7 mouse cellular contexts compared by ENCODE assay signal in the genomic region with DNA sequence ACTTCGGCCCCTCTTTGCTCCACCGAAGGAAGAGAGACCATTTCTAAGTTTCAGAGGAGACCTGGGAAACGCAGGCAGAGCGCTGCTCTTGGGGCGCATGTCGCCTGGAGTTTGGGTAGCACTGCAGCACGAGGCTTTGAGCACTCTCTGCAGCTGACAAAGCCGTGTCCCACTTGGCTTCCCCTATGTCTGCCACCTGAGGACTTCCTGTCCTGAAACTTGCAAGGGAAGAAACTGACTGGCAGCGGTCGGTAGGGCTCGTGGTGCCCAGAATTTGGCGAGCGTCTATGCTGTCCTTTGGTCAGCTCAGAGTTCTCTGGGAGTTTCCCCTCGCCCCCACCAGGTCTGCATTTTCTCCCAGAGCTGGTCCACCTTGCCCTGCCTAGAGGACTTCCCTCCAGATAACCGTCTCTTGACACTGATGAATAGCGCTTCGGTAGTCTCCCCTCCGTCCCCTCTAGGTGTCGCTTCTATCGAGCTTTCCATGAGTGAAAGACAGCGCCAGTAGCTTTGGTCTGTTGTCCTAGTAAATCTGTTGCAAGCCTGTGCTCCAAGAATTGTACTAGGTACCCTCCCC. TPM values are rescaled to one million over a fixed set of nuclear protein-coding genes. Genes with fewer than 3 reads are reported as not detected.
A peak's percentile ranks its signal among the peaks of the same experiment; 100 is the strongest.
DNase-seq lines count a peak whose midpoint lies in the region; ATAC-seq lines count a peak whose summit lies in the region.

No protein-coding gene starts in this region.

- H3K4me3 ChIP-seq in heart, embryonic 13.5 days: peak overlapping the region; percentile 72
- H3K4me3 ChIP-seq in liver, embryonic 13.5 days (replicated peaks): no peak overlapping the region

- peak overlapping the region; percentile 84 for H3K9ac ChIP-seq in heart, embryonic 13.5 days
- no peak overlapping the region for H3K9ac ChIP-seq in liver, embryonic 13.5 days

- peaks cover 60% of the 10 kb centered on the region for H3K27me3 ChIP-seq in heart, embryonic 13.5 days (replicated peaks)
- peaks cover 52% of the 10 kb centered on the region for H3K27me3 ChIP-seq in liver, embryonic 13.5 days

- peak; percentile 42 for DNase-seq in brain, embryonic 18.5 days (ENCODE audit: low read depth, low spot score)
- DNase-seq in embryo, embryonic 10.5 days (ENCODE audit: low spot score): peak; percentile 77
- peak; percentile 17 to 48 for DNase-seq in kidney, postnatal 36 days
- DNase-seq in liver, embryonic 13.5 days: no peak
- peak; percentile 85 for DNase-seq in retina, postnatal 1 day

- no peaks in the 10 kb centered on the region for H3K36me3 ChIP-seq in heart, embryonic 13.5 days
- no peaks in the 10 kb centered on the region for H3K36me3 ChIP-seq in liver, embryonic 13.5 days

- 2% methylated on average over 21 of the region's 21 CpGs for WGBS in heart, embryonic 13.5 days
- 3% methylated on average over 21 of the region's 21 CpGs for WGBS in liver, embryonic 13.5 days (ENCODE audit: insufficient replicate concordance)

- no peak for ATAC-seq in heart, embryonic 13.5 days (ENCODE audit: extremely low read depth, insufficient number of reproducible peaks, low FRiP score, low TSS enrichment)
- no peak for ATAC-seq in liver, embryonic 13.5 days (ENCODE audit: low read depth)
- no peak for ATAC-seq in erythroblast, adult 5-6 weeks (replicated peaks; ENCODE audit: low FRiP score, poor library complexity, severe bottlenecking)

- H3K27ac ChIP-seq in heart, embryonic 13.5 days (replicated peaks): no peak overlapping the region
- no peak overlapping the region for H3K27ac ChIP-seq in liver, embryonic 13.5 days

- peak overlapping the region; percentile 96 for H3K4me2 ChIP-seq in heart, embryonic 13.5 days
- peak overlapping the region; percentile 2; the same call in 1 of the 2 replicates for H3K4me2 ChIP-seq in liver, embryonic 13.5 days

- peaks cover 23% of the 10 kb centered on the region for H3K4me1 ChIP-seq in heart, embryonic 13.5 days
- no peaks in the 10 kb centered on the region for H3K4me1 ChIP-seq in liver, embryonic 13.5 days (replicated peaks)

- H3K9me3 ChIP-seq in heart, embryonic 13.5 days: no peaks in the 10 kb centered on the region
- no peaks in the 10 kb centered on the region for H3K9me3 ChIP-seq in liver, embryonic 13.5 days (replicated peaks)

RNA-seq across cellular contexts. Expression of a gene that starts 1.3 kb away (rescaled TPM):
- 8.5 and 9.7 TPM in 2 replicates for polyA plus RNA-seq in heart, embryonic 13.5 days (2015; fragmentation: Nextera tagmentation; extraction: Ambion mirVana)
- polyA plus RNA-seq in liver, embryonic 13.5 days (2015; fragmentation: Nextera tagmentation; extraction: Ambion mirVana): 0.06 and 0.13 TPM in 2 replicates
- not detected in 2 replicates for total RNA-seq in erythroblast, adult 5-6 weeks (2015; ENCODE audit: low replicate concordance)
- total RNA-seq in erythroblast, adult 5-6 weeks (2017; ENCODE audit: low replicate concordance): not detected in 2 replicates
